Mouse (Mus musculus) small intestine, adult 2 months (tissue): ENCODE results near the gene Lpp. TPM values are rescaled to one million over a fixed set of nuclear protein-coding genes. Genes with fewer than 3 reads are reported as not detected.

Experiments
- H3K27ac ChIP-seq: fragments of 200-500 bp; 2 replicates; pipeline ENCODE4 v1.5.1; 2012; ENCODE audit warnings: low read depth, low read length, control low read depth, inconsistent platforms; ENCODE audit not compliant: insufficient read depth
- H3K27me3 ChIP-seq: fragments of 200-500 bp; 2 replicates; pipeline ENCODE4 v1.6.1; 2012; ENCODE audit warnings: mild to moderate bottlenecking, moderate library complexity, low read length, inconsistent platforms; ENCODE audit not compliant: control insufficient read depth, insufficient read depth
- H3K36me3 ChIP-seq: fragments of 200-500 bp; 2 replicates; pipeline ENCODE4 v1.6.1; 2012; ENCODE audit warnings: mild to moderate bottlenecking, low read length, control low read depth, inconsistent platforms; ENCODE audit not compliant: control insufficient read depth, insufficient read depth
- H3K4me1 ChIP-seq: fragments of 200-500 bp; 2 replicates; pipeline ENCODE4 v1.6.1; 2012; ENCODE audit warnings: low read length, inconsistent platforms, mixed read lengths; ENCODE audit not compliant: control insufficient read depth, insufficient read depth, insufficient read length
- H3K4me3 ChIP-seq: fragments of 200-500 bp; 2 replicates; pipeline ENCODE4 v1.5.1; 2012; ENCODE audit warnings: low read depth, mild to moderate bottlenecking, control low read depth, inconsistent platforms, low read length, moderate library complexity
- CTCF ChIP-seq: fragments of 200-500 bp; IDR thresholded peaks from 2 replicates; pipeline ENCODE4 v1.5.1; 2012; ENCODE audit warnings: low read depth, mild to moderate bottlenecking, control low read depth, inconsistent platforms, low read length, moderate library complexity, mixed read lengths; ENCODE audit not compliant: insufficient replicate concordance, insufficient read length; ENCODE audit errors: extremely low read depth
- POLR2A ChIP-seq: fragments of 200-500 bp; IDR thresholded peaks from 2 replicates; pipeline ENCODE4 v1.6.1; 2012; ENCODE audit warnings: low read depth, mild to moderate bottlenecking, control low read depth, inconsistent platforms, low read length, moderate library complexity
- WGBS: fragments of 180-500 bp; shearing (Covaris S2); methylation state at CpG from one replicate; pipeline ENCODE4 v1.1.7; 2018; 5-methylcytosine and 5-hydroxymethylcytosine counted together
- polyA plus RNA-seq: library from polyadenylated mRNA; depleted of rRNA; stranded (reverse); fragments of >200 nt; gene quantifications from 2 replicates; pipeline ENCODE4 v1.2.3, GENCODE M21; 2012

Lpp gene
- polyA plus RNA-seq, 1 experiment = 23.6 TPM

- no peaks in the 10 kb centered on the region for H3K36me3 ChIP-seq
- H3K27me3 ChIP-seq = no peaks in the 10 kb centered on the region
- no peak overlapping the region for H3K27ac ChIP-seq
- WGBS = 66% methylated on average over 7 of the region's 7 CpGs
- H3K4me1 ChIP-seq = peaks cover 4% of the 10 kb centered on the region; the same call in 1 of the 2 replicates
- H3K4me3 ChIP-seq = no peak overlapping the region
- no peak for TF ChIP-seq CTCF
- no peak for TF ChIP-seq POLR2A
Measured at GRCm38 (mm10) chr16:24913641-24914392, 520.5 kb downstream of the Lpp start.

- Histone ChIP-seq H3K27ac (no peak overlapping the region), H3K4me3 (no peak overlapping the region), H3K4me1 (0 out of 2 replicates have a peak, but pooled peaks cover 2% of the 10 kb centered on the region), H3K27me3 (no peaks in the 10 kb centered on the region), H3K36me3 (no peaks in the 10 kb centered on the region)
- WGBS = 82% methylated on average over 3 of the region's 3 CpGs
- TF ChIP-seq POLR2A (no peak), CTCF (no peak)
Measured at GRCm38 (mm10) chr16:24914393-24914751, 521.1 kb downstream of the Lpp start.

- WGBS = 66% methylated on average over 4 of the region's 4 CpGs
- H3K4me1 ChIP-seq = 0 out of 2 replicates have a peak, but pooled peaks cover 2% of the 10 kb centered on the region
- TF ChIP-seq CTCF (no peak), POLR2A (no peak)
- H3K27ac ChIP-seq = no peak overlapping the region
- no peaks in the 10 kb centered on the region for H3K27me3 ChIP-seq
- H3K4me3 ChIP-seq = no peak overlapping the region
- H3K36me3 ChIP-seq = no peaks in the 10 kb centered on the region
Measured at GRCm38 (mm10) chr16:24915470-24915869, 522.2 kb downstream of the Lpp start.

- no peak for TF ChIP-seq CTCF
- no peak for TF ChIP-seq POLR2A
- WGBS = 81% methylated on average over 11 of the region's 11 CpGs
- no peak overlapping the region for H3K27ac ChIP-seq
- H3K4me3 ChIP-seq = no peak overlapping the region
- H3K4me1 ChIP-seq = no peaks in the 10 kb centered on the region
- no peaks in the 10 kb centered on the region for H3K36me3 ChIP-seq
- H3K27me3 ChIP-seq = no peaks in the 10 kb centered on the region
Measured at GRCm38 (mm10) chr16:24919349-24920012, 526.2 kb downstream of the Lpp start.

- H3K27me3 ChIP-seq = no peaks in the 10 kb centered on the region
- H3K36me3 ChIP-seq = no peaks in the 10 kb centered on the region
- no peaks in the 10 kb centered on the region for H3K4me1 ChIP-seq
- H3K27ac ChIP-seq = no peak overlapping the region
- H3K4me3 ChIP-seq = no peak overlapping the region
- no peak for TF ChIP-seq POLR2A
- no peak for TF ChIP-seq CTCF
Measured at GRCm38 (mm10) chr16:24930070-24930469, 536.8 kb downstream of the Lpp start.

GRCm38 (mm10) chr16:24930621-24931020 lies 537.3 kb downstream of the Lpp start:
- no peak overlapping the region for H3K27ac ChIP-seq
- H3K4me3 ChIP-seq = no peak overlapping the region
- no peaks in the 10 kb centered on the region for H3K27me3 ChIP-seq
- no peaks in the 10 kb centered on the region for H3K4me1 ChIP-seq
- TF ChIP-seq CTCF (no peak), POLR2A (no peak)
- no peaks in the 10 kb centered on the region for H3K36me3 ChIP-seq
- 33% methylated on average over 5 of the region's 5 CpGs for WGBS

DNA sequence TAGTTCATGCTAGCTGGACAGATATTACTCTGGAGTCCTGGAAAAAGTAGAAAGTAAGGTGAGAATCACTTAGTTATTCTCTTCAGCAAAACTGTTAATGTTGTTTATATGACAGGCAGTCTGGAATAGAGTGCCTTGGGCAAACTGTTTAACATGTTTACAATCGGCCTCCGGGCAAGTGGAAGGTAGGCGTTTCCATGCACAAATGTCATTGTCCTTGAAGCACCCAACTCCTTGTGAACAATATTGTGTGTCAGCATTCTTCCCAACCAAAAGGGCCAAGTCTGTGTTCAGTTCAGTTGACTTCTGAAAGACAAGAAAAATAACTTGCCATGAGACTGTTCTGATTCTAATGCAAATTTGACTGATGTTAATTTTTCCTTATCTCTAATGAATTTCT lies 539.5 kb downstream of the Lpp start:
- WGBS = 59% methylated on average over 3 of the region's 3 CpGs
- TF ChIP-seq POLR2A = no peak
- TF ChIP-seq CTCF = no peak
- H3K27me3 ChIP-seq = no peaks in the 10 kb centered on the region
- H3K36me3 ChIP-seq = no peaks in the 10 kb centered on the region
- H3K4me1 ChIP-seq = no peaks in the 10 kb centered on the region
- no peak overlapping the region for H3K4me3 ChIP-seq
- no peak overlapping the region for H3K27ac ChIP-seq
